Mouse (Mus musculus) lung, postnatal 0 days (tissue): ENCODE data around the gene Ksr1.

ENCODE experiments used
- CTCF ChIP-seq: IDR thresholded peaks from 2 replicates; pipeline ENCODE4 v1.5.1; 2016; ENCODE audit warnings: antibody characterized with exemption, mild to moderate bottlenecking
- EP300 ChIP-seq: IDR thresholded peaks from 2 replicates; pipeline ENCODE4 v1.6.1; 2016; ENCODE audit warnings: antibody characterized with exemption, mild to moderate bottlenecking, control low read depth

- no peak for TF ChIP-seq CTCF
- no peak for TF ChIP-seq EP300
These were observed 108.7 kb downstream of the Ksr1 start for GRCm38 (mm10) chr11:79037555-79037954.
